Mouse (Mus musculus) heart, postnatal 14 days (tissue): Measurements from ENCODE around the gene Ccdc92. TPM values are rescaled to one million over a fixed set of nuclear protein-coding genes. Genes with fewer than 3 reads are reported as not detected.

Source experiments
- DNase-seq, 2 experiments: peaks; one replicate each; pipeline ENCODE4 v3.0.0; 2021 to 2022
- intact Hi-C: fragments of 180-260 bp; cut with DNase I; formaldehyde crosslinking; loops from one replicate; pipeline ENCODE4 v1.15.1; 2025
- long read RNA-seq, 2 experiments: library from polyadenylated mRNA; stranded (forward); transcript quantifications; one replicate each; pipeline ENCODE4 v2.0.0; 2021
- total RNA-seq, 2 experiments: library from RNA; stranded (reverse); gene quantifications; 2 replicates each; pipeline ENCODE4 v1.2.3; 2021

Gene Ccdc92
- 1 to 10 TPM; 1.1 TPM for total RNA-seq
- long read RNA-seq, experiment 1, partial matches to known transcripts, result 0 of 2 reads
- long read RNA-seq, experiment 1, other reads (novel, unspliced or antisense), result 0 of 2 reads
- long read RNA-seq, experiment 2, partial matches to known transcripts, result 0 of 1 reads
- long read RNA-seq, experiment 2, other reads (novel, unspliced or antisense), result 0 of 1 reads

GRCm38 (mm10) chr5:124862013-124862866 lies at the start of gene Ccdc92, which contains the start of gene Zfp664:
Gene Ccdc92, minus strand, starts transcription at chr5:124862424.
Gene Zfp664, plus strand, starts transcription at chr5:124862691.
- peak; percentile 98 for DNase-seq
- intact Hi-C loops, result loop anchor here (10.0 kb wide), 1 partner anchor 427 kb away; the partner anchor contains the start of gene Kmt5a

DNA sequence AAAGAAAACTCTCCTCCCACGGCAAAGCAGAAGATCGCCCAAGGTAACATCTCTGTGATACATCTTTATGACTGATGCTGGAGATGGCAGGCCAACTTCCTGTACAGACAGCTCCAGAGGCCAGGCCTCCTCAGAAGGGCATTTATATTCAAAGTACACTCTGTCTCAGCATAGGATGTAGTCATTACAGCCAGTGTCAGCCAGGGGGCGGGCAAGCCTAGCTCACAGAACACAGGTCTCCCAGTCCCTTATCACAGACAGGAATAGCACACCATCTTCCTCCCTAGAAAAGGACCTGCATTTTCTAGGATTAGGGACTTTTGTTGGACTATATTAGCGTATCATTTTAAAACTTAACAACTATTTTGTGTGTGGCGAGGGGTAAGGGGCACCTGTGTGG lies 46.6 kb upstream of the Ccdc92 start:
- DNase-seq, result peak; percentile 86 to 89
- intact Hi-C loops, result loop anchor here (2.0 to 5.0 kb wide), 2 partner anchors 198 to 360 kb away; no protein-coding TSS in a partner anchor

DNA sequence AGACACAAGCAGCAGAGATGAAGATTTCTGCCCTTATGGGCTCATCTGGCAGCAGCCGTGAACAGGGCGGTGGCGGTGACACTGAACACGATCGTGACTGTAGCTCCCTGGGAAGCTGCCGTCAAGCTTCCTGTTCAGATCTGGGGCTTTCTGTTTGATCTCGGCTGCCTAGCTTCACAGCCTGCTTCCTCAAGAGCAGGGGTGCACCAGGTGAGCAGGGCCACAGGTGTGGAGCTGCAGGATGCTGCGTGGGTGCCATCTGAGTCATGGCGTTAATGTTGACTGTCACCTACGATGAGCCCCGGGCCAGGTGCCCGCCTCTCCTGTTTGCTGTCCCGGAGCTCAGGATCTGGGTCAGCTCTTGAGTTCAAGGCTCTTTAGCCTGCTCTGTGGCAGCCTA lies 44.7 kb upstream of the Ccdc92 start:
- DNase-seq, result no peak
- intact Hi-C loops, result loop anchor here (5.0 kb wide), 1 partner anchor 200 kb away; no protein-coding TSS in a partner anchor

GRCm38 (mm10) chr5:124903852-124904251 lies 41.6 kb upstream of the Ccdc92 start:
- intact Hi-C loops, result loop anchor here (5.0 kb wide), 2 partner anchors 288 to 463 kb away; no protein-coding TSS in a partner anchor
- DNase-seq, result no peak

DNA sequence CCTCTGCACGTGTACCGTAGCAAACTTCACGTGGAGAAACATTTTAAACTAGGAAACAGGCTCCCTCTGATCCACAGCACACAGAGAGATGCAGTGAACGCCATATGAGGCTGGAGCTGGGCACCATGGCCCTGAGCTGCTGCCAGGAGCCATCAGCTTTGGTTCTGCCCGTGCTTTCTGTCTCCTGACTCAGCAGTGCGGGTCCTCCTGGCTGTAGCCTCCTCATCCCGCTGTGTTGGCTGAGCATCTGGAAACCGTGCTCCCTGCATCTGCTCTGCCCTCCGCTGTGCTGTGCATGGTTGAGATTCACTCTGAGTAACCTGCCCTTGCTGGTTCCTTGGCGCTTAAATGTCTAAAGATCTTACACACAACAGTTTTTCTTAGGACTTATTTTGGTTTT lies 40.0 kb upstream of the Ccdc92 start:
- no peak for DNase-seq
- intact Hi-C loops, result loop anchor here (5.0 kb wide), 2 partner anchors 290 to 465 kb away; no protein-coding TSS in a partner anchor

DNA sequence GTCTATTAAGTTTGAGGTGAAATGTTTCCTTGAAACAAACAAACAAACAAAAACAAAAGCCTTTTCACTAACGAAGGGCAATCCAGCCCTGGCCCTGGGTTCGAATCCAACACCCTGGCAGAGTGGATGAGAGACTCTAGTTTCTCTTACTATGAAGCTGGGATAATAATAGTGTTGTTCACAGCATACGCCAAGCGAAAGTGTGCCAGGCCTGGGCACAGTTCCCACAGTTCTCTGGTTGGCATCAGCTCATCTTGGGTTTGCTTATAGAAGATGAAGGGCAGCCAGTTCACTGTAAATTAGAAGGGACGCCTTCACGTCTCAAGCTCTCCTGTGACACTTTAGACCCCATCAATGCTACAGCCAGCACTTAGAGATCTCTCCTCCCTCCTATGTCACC lies 39.5 kb upstream of the Ccdc92 start:
- intact Hi-C loops, result loop anchor here (2.0 to 5.0 kb wide), 3 partner anchors 291 to 466 kb away; no protein-coding TSS in a partner anchor
- peak; percentile 41 to 59 for DNase-seq

GRCm38 (mm10) chr5:124900738-124901490 lies 38.7 kb upstream of the Ccdc92 start:
- DNase-seq, result no peak
- intact Hi-C loops, result loop anchor here (2.0 to 5.0 kb wide), 3 partner anchors 291 to 466 kb away; no protein-coding TSS in a partner anchor

GRCm38 (mm10) chr5:124899945-124900631 lies 37.9 kb upstream of the Ccdc92 start:
- intact Hi-C loops, result loop anchor here (2.0 to 5.0 kb wide), 3 partner anchors 292 to 467 kb away; no protein-coding TSS in a partner anchor

GRCm38 (mm10) chr5:124896135-124896534 lies 33.9 kb upstream of the Ccdc92 start:
- intact Hi-C loops, result no loop called here
- DNase-seq, result no peak

More at GRCm38 (mm10) chr5:124899945-124900631, 37.9 kb upstream of the Ccdc92 start:
- peak; percentile 88 to 94 for DNase-seq

- DNase-seq, result no peak
- intact Hi-C loops, result no loop called here
Measured at GRCm38 (mm10) chr5:124891921-124892370, 29.7 kb upstream of the Ccdc92 start.

GRCm38 (mm10) chr5:124888661-124889060 lies 26.4 kb upstream of the Ccdc92 start:
- DNase-seq, result no peak
- intact Hi-C loops, result no loop called here

DNA sequence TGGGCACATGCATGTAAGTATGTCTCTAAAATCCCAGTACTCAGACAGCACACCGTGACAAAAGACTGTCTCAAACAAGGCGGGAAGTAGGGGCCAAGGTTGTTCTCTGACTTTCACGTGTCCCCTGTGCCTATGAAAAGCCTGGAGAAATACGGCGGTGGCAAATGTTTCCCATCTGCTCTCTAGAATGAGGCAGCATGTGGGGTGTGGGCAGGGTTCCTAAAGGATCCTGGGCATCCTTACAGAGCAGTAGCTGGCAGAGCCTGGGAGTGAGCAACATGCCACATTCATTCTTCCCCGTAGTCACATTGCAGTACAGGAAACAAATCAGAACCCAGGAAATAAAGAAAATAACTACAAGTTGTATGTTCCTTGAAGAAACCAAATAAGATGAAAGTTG lies 21.7 kb upstream of the Ccdc92 start:
- DNase-seq, result no peak
- intact Hi-C loops, result no loop called here

- intact Hi-C loops, result no loop called here
- DNase-seq, result no peak
Measured at GRCm38 (mm10) chr5:124879801-124880200, 17.6 kb upstream of the Ccdc92 start.

GRCm38 (mm10) chr5:124879251-124879650 lies 17.0 kb upstream of the Ccdc92 start:
- DNase-seq, result no peak
- intact Hi-C loops, result no loop called here

- no peak for DNase-seq
- intact Hi-C loops, result no loop called here
Measured at GRCm38 (mm10) chr5:124873890-124874601, 11.8 kb upstream of the Ccdc92 start.

GRCm38 (mm10) chr5:124873096-124873495 lies 10.9 kb upstream of the Ccdc92 start:
- intact Hi-C loops, result no loop called here
- DNase-seq, result no peak

GRCm38 (mm10) chr5:124872033-124872432 lies 9.8 kb upstream of the Ccdc92 start:
- intact Hi-C loops, result no loop called here
- peak; percentile 26 to 49 for DNase-seq

DNA sequence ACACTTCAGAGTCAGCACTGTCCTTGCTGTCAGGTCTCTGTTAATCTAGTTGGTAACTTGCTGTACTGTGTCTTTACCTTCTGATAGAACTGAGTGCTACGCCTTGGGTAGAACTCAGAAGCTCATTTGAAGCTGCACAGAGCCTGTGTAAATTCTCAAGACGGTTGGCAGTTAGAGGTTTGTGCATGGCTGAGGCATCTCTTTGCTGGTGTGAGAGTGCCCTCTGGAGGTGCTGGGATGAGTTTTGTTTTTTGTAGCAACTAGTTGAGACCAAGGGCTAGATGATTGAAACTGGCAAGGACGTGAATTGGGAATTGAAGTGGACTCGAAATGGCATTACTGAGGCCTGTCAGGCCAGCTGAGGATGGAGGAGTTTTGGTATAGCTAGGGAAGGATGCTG lies 6.8 kb upstream of the Ccdc92 start:
- peak; percentile 60 to 73 for DNase-seq
- intact Hi-C loops, result loop anchor here (5.0 to 10.0 kb wide), 3 partner anchors 92 to 434 kb away; partner anchors contain the start of gene Kmt5a
